In genomic region chr11:69368356-69369214, GRCm38 (mm10) we compare ENCODE assay signal across 8 mouse cellular contexts. TPM values are rescaled to one million over a fixed set of nuclear protein-coding genes. Genes with fewer than 3 reads are reported as not detected.
DNase-seq lines count a peak whose midpoint lies in the region; ATAC-seq and TF ChIP-seq lines count a peak whose summit lies in the region.

No protein-coding gene starts in this region.

- H3K9ac ChIP-seq in embryonic facial prominence, embryonic 13.5 days: peak overlapping the region; percentile 100
- peak overlapping the region; percentile 100 for H3K9ac ChIP-seq in midbrain, embryonic 14.5 days (replicated peaks; ENCODE audit: low read length)

- H3K4me2 ChIP-seq in embryonic facial prominence, embryonic 13.5 days: peak overlapping the region; percentile 97
- peak overlapping the region; percentile 96 for H3K4me2 ChIP-seq in midbrain, embryonic 14.5 days (ENCODE audit: low read length)

- peaks cover 47% of the 10 kb centered on the region for H3K4me1 ChIP-seq in embryonic facial prominence, embryonic 13.5 days
- peaks cover 73% of the 10 kb centered on the region for H3K4me1 ChIP-seq in limb, embryonic 10.5 days
- peaks cover 50% of the 10 kb centered on the region for H3K4me1 ChIP-seq in midbrain, embryonic 14.5 days (ENCODE audit: control insufficient read depth, insufficient read depth, low read length)
- H3K4me1 ChIP-seq in testis, adult 2 months (ENCODE audit: control insufficient read depth, insufficient read depth, low read length): peaks cover 32% of the 10 kb centered on the region

- peak overlapping the region; percentile 89 for H3K4me3 ChIP-seq in gastrocnemius, adult 2 months
- peak overlapping the region; percentile 84 for H3K4me3 ChIP-seq in embryonic facial prominence, embryonic 13.5 days
- H3K4me3 ChIP-seq in limb, embryonic 10.5 days: peak overlapping the region; percentile 98
- peak overlapping the region; percentile 99 for H3K4me3 ChIP-seq in midbrain, embryonic 14.5 days (replicated peaks; ENCODE audit: low read depth, low read length)
- peak overlapping the region; percentile 84 for H3K4me3 ChIP-seq in testis, adult 2 months (ENCODE audit: control insufficient read depth, low read depth, low read length)

- intact Hi-C loops in gastrocnemius, adult 2 months (cut with DNase I): no loop called here
- intact Hi-C loops in heart, postnatal 25 days (cut with DNase I): no loop called here

- peak; percentile 67 for DNase-seq in gastrocnemius, adult 2 months
- no peak for DNase-seq in gastrocnemius, adult 18-20 months (ENCODE audit: low spot score)
- DNase-seq in adipocyte (ENCODE audit: low spot score): peak; percentile 38
- peak; percentile 13 for DNase-seq in heart, postnatal 25 days (ENCODE audit: low spot score)
- DNase-seq in limb, embryonic 10.5 days (ENCODE audit: low spot score): peak; percentile 80
- DNase-seq in midbrain, embryonic 14.5 days: peak; percentile 76

- WGBS in embryonic facial prominence, embryonic 13.5 days: under 1% methylated on average over 58 of the region's 106 CpGs
- under 1% methylated on average over 98 of the region's 106 CpGs for WGBS in limb, embryonic 10.5 days
- WGBS in midbrain, embryonic 14.5 days: under 1% methylated on average over 67 of the region's 106 CpGs

- ATAC-seq in embryonic facial prominence, embryonic 13.5 days (ENCODE audit: insufficient number of reproducible peaks, insufficient read depth, low FRiP score, low TSS enrichment, low read depth): no peak
- peak; percentile 11; the same call in 1 of the 2 replicates for ATAC-seq in midbrain, embryonic 14.5 days (ENCODE audit: low FRiP score, low TSS enrichment)

- H3K27ac ChIP-seq in gastrocnemius, adult 2 months: peak overlapping the region; percentile 94
- H3K27ac ChIP-seq in embryonic facial prominence, embryonic 13.5 days: peak overlapping the region; percentile 100
- H3K27ac ChIP-seq in limb, embryonic 10.5 days: peak overlapping the region; percentile 100
- H3K27ac ChIP-seq in midbrain, embryonic 14.5 days (replicated peaks; ENCODE audit: low read depth, low read length): peak overlapping the region; percentile 100
- peak overlapping the region; percentile 82 for H3K27ac ChIP-seq in testis, adult 2 months (ENCODE audit: control insufficient read depth, insufficient read depth, low read depth, low read length)

- H3K27me3 ChIP-seq in embryonic facial prominence, embryonic 13.5 days: no peaks in the 10 kb centered on the region
- no peaks in the 10 kb centered on the region for H3K27me3 ChIP-seq in limb, embryonic 10.5 days (ENCODE audit: low read depth, poor library complexity, severe bottlenecking)
- H3K27me3 ChIP-seq in midbrain, embryonic 14.5 days (ENCODE audit: control insufficient read depth, insufficient read depth, low read length): no peaks in the 10 kb centered on the region
- no peaks in the 10 kb centered on the region for H3K27me3 ChIP-seq in testis, adult 2 months (ENCODE audit: control insufficient read depth, insufficient read depth, low read length)

- peaks cover 19% of the 10 kb centered on the region for H3K36me3 ChIP-seq in embryonic facial prominence, embryonic 13.5 days
- H3K36me3 ChIP-seq in limb, embryonic 10.5 days: peaks cover 37% of the 10 kb centered on the region
- H3K36me3 ChIP-seq in midbrain, embryonic 14.5 days (ENCODE audit: control insufficient read depth, insufficient read depth, low read length): peaks cover 9% of the 10 kb centered on the region
- H3K36me3 ChIP-seq in testis, adult 2 months (ENCODE audit: control insufficient read depth, insufficient read depth, low read length): no peaks in the 10 kb centered on the region

- TF ChIP-seq POLR2A in testis, adult 2 months (IDR thresholded peaks at IDR 0.05; ENCODE audit: control insufficient read depth, low read depth, low read length): no peak

- TF ChIP-seq CTCF in gastrocnemius, adult 2 months (IDR thresholded peaks at IDR 0.05): no peak
- TF ChIP-seq CTCF in testis, adult 2 months (IDR thresholded peaks at IDR 0.05; ENCODE audit: control insufficient read depth, insufficient read depth, insufficient replicate concordance, low read depth, low read length): no peak

- H3K9me3 ChIP-seq in embryonic facial prominence, embryonic 13.5 days: no peaks in the 10 kb centered on the region
- no peaks in the 10 kb centered on the region for H3K9me3 ChIP-seq in limb, embryonic 10.5 days (replicated peaks)
- H3K9me3 ChIP-seq in midbrain, embryonic 14.5 days (ENCODE audit: control insufficient read depth, low read length): no peaks in the 10 kb centered on the region

RNA-seq across cellular contexts. Expression of gene Chd3, which starts 0.6 kb away (rescaled TPM):
- total RNA-seq in gastrocnemius, adult 2 months (2021): 1 to 10 TPM; 6.8 to 9.4 TPM
- total RNA-seq in gastrocnemius, adult 18-20 months (2021): 1 to 10 TPM; 5.7 to 7.9 TPM
- polyA plus RNA-seq in embryonic facial prominence, embryonic 13.5 days (2015; fragmentation: Nextera tagmentation; extraction: Ambion mirVana): 135 and 142 TPM in 2 replicates
- total RNA-seq in heart, postnatal 25 days (2021): 10 to 100 TPM; 26.4 to 27.9 TPM
- 35.1 and 70.5 TPM in 2 replicates for polyA plus RNA-seq in limb, embryonic 10.5 days (2016; fragmentation: Nextera tagmentation; extraction: Ambion mirVana)
- 77.5 and 80.8 TPM in 2 replicates for polyA plus RNA-seq in midbrain, embryonic 14.5 days (2014; fragmentation: Nextera tagmentation; extraction: Ambion mirVana)
- 49.4 and 52.5 TPM in 2 replicates for polyA plus RNA-seq in testis, adult 2 months (2012; rRNA removed)

RNA-seq across cellular contexts. Expression of gene Naa38, which starts 26.7 kb away (rescaled TPM):
- total RNA-seq in gastrocnemius, adult 2 months (2021): 10 to 100 TPM; 62.4 to 86.0 TPM
- total RNA-seq in gastrocnemius, adult 18-20 months (2021): 10 to 100 TPM; 70.5 to 72.1 TPM
- polyA plus RNA-seq in embryonic facial prominence, embryonic 13.5 days (2015; fragmentation: Nextera tagmentation; extraction: Ambion mirVana): 145 and 150 TPM in 2 replicates
- total RNA-seq in heart, postnatal 25 days (2021): 10 to 100 TPM; 97.5 to 99.2 TPM
- polyA plus RNA-seq in limb, embryonic 10.5 days (2016; fragmentation: Nextera tagmentation; extraction: Ambion mirVana): 140 and 151 TPM in 2 replicates
- 97.6 and 123 TPM in 2 replicates for polyA plus RNA-seq in midbrain, embryonic 14.5 days (2014; fragmentation: Nextera tagmentation; extraction: Ambion mirVana)
- polyA plus RNA-seq in testis, adult 2 months (2012; rRNA removed): 325 and 343 TPM in 2 replicates

RNA-seq across cellular contexts. Expression of gene Cyb5d1, which starts 26.8 kb away (rescaled TPM):
- 10 to 100 TPM; 34.9 to 36.0 TPM for total RNA-seq in gastrocnemius, adult 2 months (2021)
- 10 to 100 TPM; 29.3 to 33.0 TPM for total RNA-seq in gastrocnemius, adult 18-20 months (2021)
- polyA plus RNA-seq in embryonic facial prominence, embryonic 13.5 days (2015; fragmentation: Nextera tagmentation; extraction: Ambion mirVana): 43.4 and 46.5 TPM in 2 replicates
- total RNA-seq in heart, postnatal 25 days (2021): 10 to 100 TPM; 26.1 to 29.3 TPM
- polyA plus RNA-seq in limb, embryonic 10.5 days (2016; fragmentation: Nextera tagmentation; extraction: Ambion mirVana): 45.2 and 51.6 TPM in 2 replicates
- polyA plus RNA-seq in midbrain, embryonic 14.5 days (2014; fragmentation: Nextera tagmentation; extraction: Ambion mirVana): 17.0 and 24.8 TPM in 2 replicates
- 35.3 and 42.5 TPM in 2 replicates for polyA plus RNA-seq in testis, adult 2 months (2012; rRNA removed)

RNA-seq across cellular contexts. Expression of gene Rnf227, which starts 28.3 kb away (rescaled TPM):
- not detected for total RNA-seq in gastrocnemius, adult 2 months (2021)
- total RNA-seq in gastrocnemius, adult 18-20 months (2021): under 1 TPM; 0.25 to 0.43 TPM
- polyA plus RNA-seq in embryonic facial prominence, embryonic 13.5 days (2015; fragmentation: Nextera tagmentation; extraction: Ambion mirVana): 24.7 and 26.4 TPM in 2 replicates
- total RNA-seq in heart, postnatal 25 days (2021): under 1 TPM; 0.16 to 0.17 TPM
- polyA plus RNA-seq in limb, embryonic 10.5 days (2016; fragmentation: Nextera tagmentation; extraction: Ambion mirVana): 14.2 and 20.6 TPM in 2 replicates
- 222 and 270 TPM in 2 replicates for polyA plus RNA-seq in midbrain, embryonic 14.5 days (2014; fragmentation: Nextera tagmentation; extraction: Ambion mirVana)
- polyA plus RNA-seq in testis, adult 2 months (2012; rRNA removed): 4.4 and 5.7 TPM in 2 replicates

RNA-seq across cellular contexts. Expression of gene Tmem88, which starts 29.4 kb away (rescaled TPM):
- total RNA-seq in gastrocnemius, adult 2 months (2021): 1 to 10 TPM; 6.5 to 7.4 TPM
- 1 to 10 TPM; 2.6 to 4.1 TPM for total RNA-seq in gastrocnemius, adult 18-20 months (2021)
- polyA plus RNA-seq in embryonic facial prominence, embryonic 13.5 days (2015; fragmentation: Nextera tagmentation; extraction: Ambion mirVana): 13.2 and 16.4 TPM in 2 replicates
- 10 to 100 TPM; 22.5 to 23.7 TPM for total RNA-seq in heart, postnatal 25 days (2021)
- 23.0 and 24.7 TPM in 2 replicates for polyA plus RNA-seq in limb, embryonic 10.5 days (2016; fragmentation: Nextera tagmentation; extraction: Ambion mirVana)
- 2.6 and 4.9 TPM in 2 replicates for polyA plus RNA-seq in midbrain, embryonic 14.5 days (2014; fragmentation: Nextera tagmentation; extraction: Ambion mirVana)
- 2.0 and 2.4 TPM in 2 replicates for polyA plus RNA-seq in testis, adult 2 months (2012; rRNA removed)
